ENCODE assay signal across 22 mouse cellular contexts in genomic region chr1:42241601-42242220, GRCm38 (mm10).
DNase-seq lines count a peak whose midpoint lies in the region; ATAC-seq and TF ChIP-seq lines count a peak whose summit lies in the region.
"Had no signal": no experiment of that assay in that cellular context is flagged by ENCODE, and none has a peak within 500 bp of the region (broad histone marks: within the 10 kb centered on the region; RNA-seq: fewer than 3 reads in every experiment).

No protein-coding gene starts in this region.

- no peak overlapping the region for H3K9ac ChIP-seq in forebrain, embryonic 11.5 days (ENCODE audit: low read length)
- no peak overlapping the region for H3K9ac ChIP-seq in midbrain, postnatal 0 days (replicated peaks; ENCODE audit: low read length, poor library complexity, severe bottlenecking)
- H3K9ac ChIP-seq in forebrain, postnatal 0 days: no peak overlapping the region
- H3K9ac ChIP-seq: heart, embryonic 13.5 days; limb, embryonic 15.5 days; liver, embryonic 14.5 days; lung, embryonic 14.5 days; stomach, embryonic 15.5 days had no signal

- no peak overlapping the region for H3K4me3 ChIP-seq in forebrain, embryonic 10.5 days
- no peak overlapping the region for H3K4me3 ChIP-seq in forebrain, embryonic 11.5 days (ENCODE audit: low read depth, low read length)
- H3K4me3 ChIP-seq in midbrain, embryonic 10.5 days: no peak overlapping the region
- no peak overlapping the region for H3K4me3 ChIP-seq in midbrain, postnatal 0 days (ENCODE audit: low read depth, low read length)
- no peak overlapping the region for H3K4me3 ChIP-seq in forebrain, postnatal 0 days (ENCODE audit: low read depth, low read length)
- H3K4me3 ChIP-seq: heart, embryonic 13.5 days; left cerebral cortex, adult 2 months; limb, embryonic 15.5 days; megakaryocyte, embryonic 14.5 days; stomach, embryonic 15.5 days had no signal

- 0 out of 2 replicates have a peak, but pooled peaks cover 7% of the 10 kb centered on the region for H3K27me3 ChIP-seq in forebrain, embryonic 10.5 days (ENCODE audit: poor library complexity, severe bottlenecking)
- H3K27me3 ChIP-seq in forebrain, embryonic 11.5 days (ENCODE audit: control insufficient read depth, insufficient read depth, low read length): no peaks in the 10 kb centered on the region
- no peaks in the 10 kb centered on the region for H3K27me3 ChIP-seq in midbrain, embryonic 10.5 days (ENCODE audit: low read depth, poor library complexity, severe bottlenecking)
- no peaks in the 10 kb centered on the region for H3K27me3 ChIP-seq in midbrain, postnatal 0 days (ENCODE audit: insufficient read depth, low read length)
- no peaks in the 10 kb centered on the region for H3K27me3 ChIP-seq in forebrain, postnatal 0 days (ENCODE audit: insufficient read depth, low read length)
- H3K27me3 ChIP-seq: heart, embryonic 13.5 days; limb, embryonic 15.5 days; megakaryocyte, embryonic 14.5 days; stomach, embryonic 15.5 days had no signal

- H3K36me3 ChIP-seq in forebrain, embryonic 10.5 days (replicated peaks): no peaks in the 10 kb centered on the region
- no peaks in the 10 kb centered on the region for H3K36me3 ChIP-seq in forebrain, embryonic 11.5 days (ENCODE audit: control insufficient read depth, insufficient read depth, low read length)
- H3K36me3 ChIP-seq in midbrain, embryonic 10.5 days: no peaks in the 10 kb centered on the region
- no peaks in the 10 kb centered on the region for H3K36me3 ChIP-seq in midbrain, postnatal 0 days (ENCODE audit: insufficient read depth, low read length)
- no peaks in the 10 kb centered on the region for H3K36me3 ChIP-seq in forebrain, postnatal 0 days (ENCODE audit: insufficient read depth)
- H3K36me3 ChIP-seq: heart, embryonic 13.5 days; limb, embryonic 15.5 days; stomach, embryonic 15.5 days had no signal

- no peak for ATAC-seq in forebrain, embryonic 11.5 days (replicated peaks; ENCODE audit: low FRiP score)
- no peak for ATAC-seq in midbrain, postnatal 0 days (ENCODE audit: low FRiP score)
- ATAC-seq in forebrain, postnatal 0 days: no peak

- H3K4me1 ChIP-seq in forebrain, embryonic 10.5 days: peaks cover 34% of the 10 kb centered on the region
- H3K4me1 ChIP-seq in forebrain, embryonic 11.5 days (replicated peaks; ENCODE audit: control insufficient read depth, insufficient read depth, low read length): peaks cover 16% of the 10 kb centered on the region
- H3K4me1 ChIP-seq in midbrain, embryonic 10.5 days: peaks cover 36% of the 10 kb centered on the region
- peaks cover 5% of the 10 kb centered on the region for H3K4me1 ChIP-seq in midbrain, postnatal 0 days (ENCODE audit: insufficient read depth, low read length)
- H3K4me1 ChIP-seq in forebrain, postnatal 0 days (ENCODE audit: insufficient read depth): peaks cover 21% of the 10 kb centered on the region
- H3K4me1 ChIP-seq: heart, embryonic 13.5 days; megakaryocyte, embryonic 14.5 days had no signal

- H3K4me2 ChIP-seq in forebrain, embryonic 11.5 days (ENCODE audit: low read depth, low read length, severe bottlenecking): no peak overlapping the region
- no peak overlapping the region for H3K4me2 ChIP-seq in midbrain, postnatal 0 days (ENCODE audit: low read depth, low read length, poor library complexity, severe bottlenecking)
- H3K4me2 ChIP-seq in forebrain, postnatal 0 days (ENCODE audit: low read depth): no peak overlapping the region
- H3K4me2 ChIP-seq: heart, embryonic 13.5 days; limb, embryonic 15.5 days; lung, embryonic 14.5 days; stomach, embryonic 15.5 days had no signal

- H3K9me3 ChIP-seq in forebrain, embryonic 10.5 days: no peaks in the 10 kb centered on the region
- no peaks in the 10 kb centered on the region for H3K9me3 ChIP-seq in forebrain, embryonic 11.5 days (ENCODE audit: control insufficient read depth, low read length)
- H3K9me3 ChIP-seq in midbrain, embryonic 10.5 days (replicated peaks): no peaks in the 10 kb centered on the region
- no peaks in the 10 kb centered on the region for H3K9me3 ChIP-seq in midbrain, postnatal 0 days (ENCODE audit: low read length)
- H3K9me3 ChIP-seq in forebrain, postnatal 0 days (ENCODE audit: low read length): no peaks in the 10 kb centered on the region
- H3K9me3 ChIP-seq: heart, embryonic 13.5 days; limb, embryonic 15.5 days; stomach, embryonic 15.5 days had no signal

- 90% methylated on average over 11 of the region's 11 CpGs for WGBS in forebrain, embryonic 10.5 days
- WGBS in forebrain, embryonic 11.5 days: 90% methylated on average over 11 of the region's 11 CpGs
- 92% methylated on average over 11 of the region's 11 CpGs for WGBS in midbrain, embryonic 10.5 days
- WGBS in midbrain, postnatal 0 days: 91% methylated on average over 11 of the region's 11 CpGs
- WGBS in forebrain, postnatal 0 days: 82% methylated on average over 11 of the region's 11 CpGs

- DNase-seq in forebrain, embryonic 10.5 days (ENCODE audit: extremely low spot score, low spot score): no peak
- DNase-seq in forebrain, embryonic 11.5 days (ENCODE audit: low spot score): no peak
- DNase-seq in midbrain, embryonic 10.5 days (ENCODE audit: low spot score): no peak
- DNase-seq in midbrain, postnatal 0 days (ENCODE audit: low spot score): no peak
- peak; percentile 56 for DNase-seq in A20 (ENCODE audit: low read depth, low spot score)
- DNase-seq in forebrain, postnatal 0 days: no peak
- no peak for DNase-seq in layer of hippocampus, adult 9-10 months (ENCODE audit: low spot score)
- DNase-seq in thymus, postnatal 4 days: no peak
- DNase-seq: adrenal gland, postnatal 25 days; cerebellum, adult 8-10 months; cerebellum, postnatal 36 days; heart, postnatal 14 days; kidney, adult 18-20 months; left cerebral cortex, postnatal 4 days; thymus, postnatal 36 days had no signal

- TF ChIP-seq CTCF in midbrain, postnatal 0 days (IDR thresholded peaks at IDR 0.05): no peak
- no peak for TF ChIP-seq CTCF in forebrain, postnatal 0 days (IDR thresholded peaks at IDR 0.05; ENCODE audit: low read depth)

- H3K27ac ChIP-seq in forebrain, embryonic 10.5 days: peak overlapping the region; percentile 88
- no peak overlapping the region for H3K27ac ChIP-seq in forebrain, embryonic 11.5 days (ENCODE audit: low read depth, low read length)
- peak overlapping the region; percentile 91 for H3K27ac ChIP-seq in midbrain, embryonic 10.5 days (replicated peaks)
- no peak overlapping the region for H3K27ac ChIP-seq in midbrain, postnatal 0 days (ENCODE audit: low read depth, low read length)
- peak overlapping the region; percentile 89 for H3K27ac ChIP-seq in forebrain, postnatal 0 days (ENCODE audit: low read depth, low read length)
- H3K27ac ChIP-seq: heart, embryonic 13.5 days; left cerebral cortex, adult 2 months; limb, embryonic 15.5 days; liver, embryonic 14.5 days; stomach, embryonic 15.5 days had no signal

Comparison
In these comparisons a context has a peak if more than half of its experiments do, and no peak if none do; other contexts are left out.
1. H3K27ac ChIP-seq: peak in forebrain, embryonic 10.5 days (single experiment), midbrain, embryonic 10.5 days (single experiment) and forebrain, postnatal 0 days (single experiment); none in forebrain, embryonic 11.5 days (single experiment) and midbrain, postnatal 0 days (single experiment).